Mouse (Mus musculus): ENCODE measurements around the gene Auts2.

DNA sequence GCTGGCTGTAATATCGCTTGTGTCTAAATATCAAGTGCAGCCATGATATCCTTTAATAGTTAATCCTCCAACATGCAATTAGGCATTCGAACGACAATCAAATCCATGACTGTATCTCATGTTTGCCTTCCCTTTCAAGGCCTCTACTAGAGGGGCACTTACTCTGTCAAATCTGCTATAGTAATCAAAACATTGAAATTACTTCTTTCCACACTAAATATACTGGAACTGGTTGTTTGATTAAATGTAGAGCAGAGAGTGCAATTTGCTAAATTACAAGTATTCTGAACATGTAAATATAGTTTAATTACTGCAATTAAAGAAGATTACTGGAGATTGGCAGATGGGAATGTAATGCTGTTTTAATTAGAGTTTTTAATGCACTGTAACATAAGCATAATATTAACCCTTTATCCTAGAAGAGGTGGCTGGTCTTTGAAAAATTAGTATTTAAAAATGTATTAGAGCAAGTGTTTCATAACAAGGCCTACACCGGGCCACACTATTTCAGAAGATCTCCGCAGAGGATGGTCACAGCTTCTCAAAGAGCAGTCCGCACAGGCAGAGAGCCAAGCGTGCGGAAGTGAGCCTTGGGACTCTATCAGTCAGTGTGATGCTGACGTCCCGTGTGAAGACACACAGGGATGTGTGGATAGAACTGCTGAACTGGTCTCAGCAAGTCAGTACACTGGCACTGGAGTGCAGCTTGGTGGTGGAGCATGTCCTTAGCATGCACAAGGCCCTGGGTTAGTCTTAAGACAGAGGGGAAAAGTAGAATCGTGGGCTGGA lies 673.2 kb downstream of the Auts2 start:
- TF ChIP-seq EP300 (IDR thresholded peaks at IDR 0.05; ENCODE audit: insufficient read depth, low read depth, low read length) (no peak), POLR2A (IDR thresholded peaks at IDR 0.05; ENCODE audit: insufficient read depth, low read depth, low read length) (no peak), CTCF (IDR thresholded peaks at IDR 0.05) (no peak)

Data from heart, adult 2 months (tissue).